Mouse (Mus musculus): Measurements from ENCODE around the gene BB287469.
"Not testable (repeated sequence)": the region's sequence is repeated elsewhere in the genome, so short reads cannot be mapped to it uniquely, and the experiment has no call there.

- TF ChIP-seq CTCF (IDR thresholded peaks at IDR 0.05; ENCODE audit: control insufficient read depth, insufficient read depth, insufficient read length); MYOD1 (IDR thresholded peaks at IDR 0.05; ENCODE audit: control insufficient read depth, insufficient read length, low read depth); MYOG (IDR thresholded peaks at IDR 0.05; ENCODE audit: control insufficient read depth, extremely low read depth, insufficient read length); FOSL1 (IDR thresholded peaks at IDR 0.05; ENCODE audit: insufficient read depth, low read length, poor library complexity, severe bottlenecking); MAX (IDR thresholded peaks at IDR 0.05); USF1 (IDR thresholded peaks at IDR 0.05; ENCODE audit: low read depth); CEBPB (IDR thresholded peaks at IDR 0.05; ENCODE audit: low read depth): not testable (repeated sequence)
These were observed 34.3 kb downstream of the BB287469 start for GRCm38 (mm10) chr12:87850657-87851056.
